14 mouse cellular contexts compared by ENCODE assay signal in the genomic region with DNA sequence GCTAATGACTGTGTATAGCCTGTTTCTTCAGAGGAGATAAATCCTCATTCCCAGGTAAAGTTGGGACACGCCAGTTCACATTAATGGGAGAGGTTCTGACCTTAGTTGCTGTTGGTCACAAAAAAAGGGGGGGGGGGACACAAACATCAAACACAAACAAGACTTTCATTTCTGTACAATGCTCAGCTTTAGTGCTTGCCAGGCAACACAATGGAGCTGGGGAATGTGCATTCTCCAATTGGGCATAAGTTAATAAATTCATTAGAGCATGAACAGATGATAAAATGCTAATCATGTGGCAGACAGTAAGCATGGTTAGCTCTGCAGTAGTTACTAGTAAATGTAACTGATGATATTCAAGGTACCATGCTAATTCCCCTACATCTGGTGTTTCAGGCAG.
A peak's percentile ranks its signal among the peaks of the same experiment; 100 is the strongest.
DNase-seq lines count a peak whose midpoint lies in the region.
"Had no signal": no experiment of that assay in that cellular context is flagged by ENCODE, and none has a peak within 500 bp of the region (broad histone marks: within the 10 kb centered on the region; RNA-seq: fewer than 3 reads in every experiment).

No protein-coding gene starts in this region.

- DNase-seq in heart, adult 11 months, result peak; percentile 17
- no peak for DNase-seq in heart, adult 8-10 months (ENCODE audit: low spot score)
- peak; percentile 73 for DNase-seq in retina, postnatal 1 day
- DNase-seq in retina, embryonic 14.5 days (ENCODE audit: low spot score), result no peak
- DNase-seq in Muller cell, postnatal 12 days (ENCODE audit: inconsistent ontology term), result peak; percentile 70
- no peak for DNase-seq in spleen, postnatal 4 days (ENCODE audit: low spot score in 2 of 2)
- DNase-seq: adrenal gland, adult 8-10 months; adrenal gland, postnatal 10 days; adrenal gland, postnatal 14 days; B cell, adult 2 months; cerebellum, adult 11 months; cerebellum, adult 11-12 months; cerebellum, adult 18-20 months; cerebellum, adult 2 months had no signal

Comparison
In these comparisons a context has a peak if more than half of its experiments do, and no peak if none do; other contexts are left out.
1. DNase-seq: peak in heart, adult 11 months (single experiment), retina, postnatal 1 day (single experiment) and Muller cell, postnatal 12 days (single experiment); none in heart, adult 8-10 months (single experiment), retina, embryonic 14.5 days (single experiment) and spleen, postnatal 4 days (0 of 2).